Mouse (Mus musculus) bone marrow macrophage, adult 2 months (primary cell): ENCODE measurements around the gene Dmpk.

Source experiments
- CTCF ChIP-seq: IDR thresholded peaks from 2 replicates; pipeline ENCODE4 v1.5.1; 2012; ENCODE audit warnings: low read depth, mild to moderate bottlenecking, low read length, moderate library complexity
- POLR2A ChIP-seq: IDR thresholded peaks from 2 replicates; pipeline ENCODE4 v1.6.1; 2012; ENCODE audit warnings: mild to moderate bottlenecking, low read depth, low read length, borderline replicate concordance

- TF ChIP-seq POLR2A: no peak
- TF ChIP-seq CTCF: no peak
Measured at GRCm38 (mm10) chr7:19065896-19066295, 17.8 kb upstream of the Dmpk start.
